Mouse (Mus musculus): Measurements from ENCODE around the gene Rnf40.
A peak's percentile ranks its signal among the peaks of the same experiment; 100 is the strongest.
"Not testable (repeated sequence)": the region's sequence is repeated elsewhere in the genome, so short reads cannot be mapped to it uniquely, and the experiment has no call there.

The Rnf40 gene

GRCm38 (mm10) chr7:127601735-127602134, 13.2 kb downstream of the Rnf40 start:
- no peak for DNase-seq (ENCODE audit: extremely low read depth, insufficient read length, low spot score)

- DNase-seq (ENCODE audit: extremely low read depth, insufficient read length, low spot score): no peak
These were observed 14.3 kb downstream of the Rnf40 start for GRCm38 (mm10) chr7:127602903-127603302.

- no peak for DNase-seq (ENCODE audit: extremely low read depth, insufficient read length, low spot score)
These were observed 15.7 kb downstream of the Rnf40 start for GRCm38 (mm10) chr7:127604256-127604655.

- no peak for DNase-seq (ENCODE audit: extremely low read depth, insufficient read length, low spot score)
These were observed 18.6 kb downstream of the Rnf40 start for GRCm38 (mm10) chr7:127607150-127607549.

GRCm38 (mm10) chr7:127611011-127611410, 22.4 kb downstream of the Rnf40 start:
- DNase-seq (ENCODE audit: extremely low read depth, insufficient read length, low spot score): no peak

- DNase-seq (ENCODE audit: extremely low read depth, insufficient read length, low spot score): no peak
These were observed 23.0 kb downstream of the Rnf40 start for GRCm38 (mm10) chr7:127611561-127611960.

- DNase-seq (ENCODE audit: extremely low read depth, insufficient read length, low spot score): no peak
These were observed 24.9 kb downstream of the Rnf40 start for GRCm38 (mm10) chr7:127613501-127613900.

- DNase-seq (ENCODE audit: extremely low read depth, insufficient read length, low spot score): no peak
These were observed 25.5 kb downstream of the Rnf40 start for GRCm38 (mm10) chr7:127614091-127614490.

- peak; percentile 73 for DNase-seq (ENCODE audit: extremely low read depth, insufficient read length, low spot score)
These were observed 25.9 kb downstream of the Rnf40 start for GRCm38 (mm10) chr7:127614511-127614890.

- peak; percentile 65 for DNase-seq (ENCODE audit: extremely low read depth, insufficient read length, low spot score)
These were observed 26.6 kb downstream of the Rnf40 start, which contains the start of gene Zfp629 for GRCm38 (mm10) chr7:127614891-127615843. TSS of gene Zfp629 (minus strand) at chr7:127615797.

GRCm38 (mm10) chr7:127616336-127616735, 27.8 kb downstream of the Rnf40 start:
- DNase-seq (ENCODE audit: extremely low read depth, insufficient read length, low spot score): no peak

- DNase-seq (ENCODE audit: extremely low read depth, insufficient read length, low spot score): no peak
These were observed 28.3 kb downstream of the Rnf40 start for GRCm38 (mm10) chr7:127616881-127617280.

- no peak for DNase-seq (ENCODE audit: extremely low read depth, insufficient read length, low spot score)
These were observed 29.4 kb downstream of the Rnf40 start for GRCm38 (mm10) chr7:127617962-127618361.

- DNase-seq (ENCODE audit: extremely low read depth, insufficient read length, low spot score): not testable (repeated sequence)
These were observed 29.8 kb downstream of the Rnf40 start for GRCm38 (mm10) chr7:127618402-127618801.

GRCm38 (mm10) chr7:127626039-127626438, 37.5 kb downstream of the Rnf40 start:
- no peak for DNase-seq (ENCODE audit: extremely low read depth, insufficient read length, low spot score)

GRCm38 (mm10) chr7:127626471-127626870, 37.9 kb downstream of the Rnf40 start:
- DNase-seq (ENCODE audit: extremely low read depth, insufficient read length, low spot score): no peak

GRCm38 (mm10) chr7:127628646-127629045, 40.1 kb downstream of the Rnf40 start:
- no peak for DNase-seq (ENCODE audit: extremely low read depth, insufficient read length, low spot score)

GRCm38 (mm10) chr7:127631416-127631815, 42.8 kb downstream of the Rnf40 start:
- DNase-seq (ENCODE audit: extremely low read depth, insufficient read length, low spot score): no peak

GRCm38 (mm10) chr7:127636963-127637362, 48.4 kb downstream of the Rnf40 start:
- DNase-seq (ENCODE audit: extremely low read depth, insufficient read length, low spot score): no peak

GRCm38 (mm10) chr7:127641260-127641659, 52.7 kb downstream of the Rnf40 start:
- DNase-seq (ENCODE audit: extremely low read depth, insufficient read length, low spot score): no peak

GRCm38 (mm10) chr7:127642254-127642653, 53.7 kb downstream of the Rnf40 start:
- DNase-seq (ENCODE audit: extremely low read depth, insufficient read length, low spot score): no peak

- DNase-seq (ENCODE audit: extremely low read depth, insufficient read length, low spot score): no peak
These were observed 57.8 kb downstream of the Rnf40 start for GRCm38 (mm10) chr7:127646363-127646762.

Data from 3134 (cell line).